Mouse (Mus musculus) right cerebral cortex, postnatal 36 days (tissue): ENCODE results near the gene Ankib1.
"Not testable (repeated sequence)": the region's sequence is repeated elsewhere in the genome, so short reads cannot be mapped to it uniquely, and the experiment has no call there.

Experiments used
- DNase-seq, 2 experiments: peaks; one replicate each; pipeline ENCODE4 v3.0.0; 2022; ENCODE audit warnings: low spot score in 2 of 2, mixed read lengths in 1 of 2

The Ankib1 gene

GRCm38 (mm10) chr5:3802433-3803291, at the start of gene Ankib1, which contains the start of gene Krit1:
Ankib1 (minus strand) TSS chr5:3802925.
Krit1 (plus strand) TSS chr5:3803184.
- peak; percentile 85 for DNase-seq

DNA sequence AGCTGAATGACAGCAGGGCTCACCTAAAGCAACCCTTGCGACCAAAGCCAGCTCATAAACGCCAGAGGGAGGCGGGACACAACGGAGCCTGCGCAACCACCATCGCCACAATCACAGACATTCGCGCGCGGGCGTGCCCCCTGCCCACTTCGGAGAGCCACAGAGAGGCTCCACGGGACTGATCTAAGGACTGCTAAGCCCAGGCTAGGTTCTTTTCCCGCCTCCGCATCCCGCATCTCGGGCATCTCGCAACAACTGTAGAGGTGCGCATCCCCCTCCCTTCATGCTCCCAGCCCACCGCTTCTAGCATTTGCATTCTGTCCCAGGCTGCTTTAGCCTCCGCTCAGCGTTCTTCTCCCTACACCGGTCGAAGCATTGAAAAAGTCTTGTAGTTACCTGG, 42.3 kb upstream of the Ankib1 start, which contains the start of gene Lrrd1:
TSS of gene Lrrd1 (plus strand) at position 148 of the 400 bp plus-strand sequence.
- no peak for DNase-seq

DNA sequence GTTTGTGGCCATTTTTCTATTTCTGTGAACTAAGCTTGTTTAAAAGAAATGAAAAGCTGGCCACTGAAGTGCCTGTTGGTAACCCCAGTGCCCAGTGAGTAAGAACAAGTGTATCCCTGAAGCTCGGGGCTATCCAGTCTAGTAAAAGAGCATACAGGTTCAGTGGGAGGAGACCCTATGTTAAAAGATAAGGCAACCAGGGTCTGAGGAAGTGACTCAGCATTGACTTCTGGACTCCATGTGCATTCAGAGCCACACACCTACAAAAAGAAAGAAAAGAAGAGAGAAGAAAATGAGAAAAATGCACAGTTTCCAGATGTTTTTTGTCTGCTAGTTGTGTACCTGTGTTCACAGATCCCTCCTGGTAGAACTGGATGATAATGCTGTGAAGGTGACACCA, 31.4 kb upstream of the Ankib1 start:
- DNase-seq: no peak

DNA sequence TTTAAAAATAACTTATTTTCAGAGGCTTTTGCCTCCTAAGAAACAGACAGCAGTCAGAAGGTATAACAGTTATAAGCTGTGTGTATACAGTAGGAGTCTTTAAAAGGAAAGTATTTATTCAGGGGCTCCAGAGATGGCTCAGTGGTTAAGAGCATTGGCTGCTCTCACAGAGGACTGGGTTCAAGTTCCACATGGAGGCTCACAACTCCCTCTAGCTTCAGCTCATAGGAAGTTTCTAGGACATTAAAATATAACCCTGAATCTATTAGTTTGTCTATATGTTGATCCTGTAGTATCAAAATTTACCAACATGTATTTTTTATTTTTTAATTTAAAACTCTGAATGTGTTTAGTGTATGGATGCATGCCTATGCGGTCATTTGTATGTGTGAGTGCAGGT, 5.7 kb upstream of the Ankib1 start:
- DNase-seq: no peak

GRCm38 (mm10) chr5:3803292-3804165, 804 bp upstream of the Ankib1 start:
- no peak for DNase-seq

GRCm38 (mm10) chr5:3801672-3802432, 873 bp downstream of the Ankib1 start:
- peak in 1 of 2 experiments; percentile 7 for DNase-seq

GRCm38 (mm10) chr5:3800881-3801280, 1.8 kb downstream of the Ankib1 start:
- DNase-seq: no peak

GRCm38 (mm10) chr5:3800041-3800440, 2.7 kb downstream of the Ankib1 start:
- DNase-seq: no peak

DNA sequence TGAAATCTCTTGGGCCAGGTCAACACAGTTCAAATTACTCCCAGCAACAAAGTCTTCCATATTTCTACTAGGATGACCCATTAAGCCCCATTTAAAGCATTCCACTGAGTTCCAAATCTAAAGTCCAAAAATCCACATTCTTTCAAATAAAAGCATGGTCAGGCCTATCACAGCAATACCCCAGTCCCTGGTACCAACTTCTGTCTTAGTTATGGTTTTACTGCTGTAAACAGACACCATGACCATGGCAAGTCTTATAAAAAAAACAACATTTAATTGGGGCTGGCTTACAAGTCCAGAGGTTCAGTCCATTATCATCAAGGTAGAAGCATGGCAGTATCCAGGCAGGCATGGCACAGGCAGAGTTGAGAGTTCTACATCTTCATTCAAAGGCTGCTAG, 4.1 kb downstream of the Ankib1 start:
- DNase-seq: not testable (repeated sequence)

GRCm38 (mm10) chr5:3797101-3797500, 5.6 kb downstream of the Ankib1 start:
- not testable (repeated sequence) for DNase-seq

DNA sequence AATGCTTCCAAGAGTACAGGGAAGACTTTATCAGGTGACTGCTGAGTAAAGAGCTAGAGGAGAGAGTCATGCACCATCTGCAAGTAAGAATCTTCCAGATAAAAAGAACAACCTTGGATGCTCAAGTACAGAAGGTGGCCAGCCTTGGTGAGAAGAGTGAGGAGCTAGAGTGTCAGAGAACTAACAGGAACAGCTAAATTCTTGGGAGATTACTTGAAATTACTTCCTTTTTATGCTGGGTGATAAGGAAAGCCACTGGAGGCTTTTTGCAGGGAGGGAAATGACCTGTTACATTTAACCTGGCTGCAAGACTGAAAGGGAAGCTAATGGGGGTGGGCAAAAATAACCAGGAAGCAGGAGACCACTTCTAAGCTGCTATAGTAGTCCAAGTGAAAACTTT, 11.7 kb downstream of the Ankib1 start:
- no peak for DNase-seq

DNA sequence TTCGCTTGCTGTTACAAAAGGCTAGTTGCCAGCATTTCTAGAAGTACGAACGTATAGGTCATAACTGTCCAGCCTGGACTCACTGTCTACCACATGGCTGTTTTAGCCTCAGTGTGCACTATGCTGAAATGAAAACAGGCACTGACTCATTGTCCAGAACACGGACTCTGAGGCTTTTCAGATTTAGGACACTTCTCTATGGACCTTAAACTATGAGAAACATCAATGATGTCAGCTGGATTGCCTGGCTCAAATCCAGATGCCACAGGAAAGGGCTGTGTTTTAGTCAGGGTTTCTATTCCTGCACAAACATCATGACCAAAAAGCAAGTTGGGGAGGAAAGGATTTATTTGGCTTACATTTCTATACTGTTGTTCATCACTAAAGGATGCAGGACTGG, 15.2 kb downstream of the Ankib1 start:
- DNase-seq: no peak

GRCm38 (mm10) chr5:3784751-3785496, 17.8 kb downstream of the Ankib1 start:
- no peak for DNase-seq

GRCm38 (mm10) chr5:3783947-3784681, 18.6 kb downstream of the Ankib1 start:
- no peak for DNase-seq

DNA sequence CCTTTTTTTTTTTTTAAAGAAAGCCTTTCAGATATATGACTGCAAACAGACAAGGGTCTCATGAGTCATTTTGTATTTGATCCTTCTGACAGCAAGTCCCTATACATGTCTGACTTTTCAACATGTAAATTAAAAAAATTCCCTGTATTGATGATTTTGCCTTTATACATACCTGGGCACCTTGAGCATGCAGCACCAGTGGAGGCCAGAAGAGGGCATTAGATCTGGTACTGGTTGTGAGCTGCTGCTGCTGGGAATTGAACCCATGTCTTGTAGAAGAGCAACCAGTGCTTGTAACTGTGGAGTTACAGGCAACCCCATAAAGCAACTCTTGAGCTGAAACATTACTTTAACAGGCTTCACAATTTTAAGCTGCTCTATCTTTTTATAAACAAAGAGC, 20.1 kb downstream of the Ankib1 start:
- no peak for DNase-seq

DNA sequence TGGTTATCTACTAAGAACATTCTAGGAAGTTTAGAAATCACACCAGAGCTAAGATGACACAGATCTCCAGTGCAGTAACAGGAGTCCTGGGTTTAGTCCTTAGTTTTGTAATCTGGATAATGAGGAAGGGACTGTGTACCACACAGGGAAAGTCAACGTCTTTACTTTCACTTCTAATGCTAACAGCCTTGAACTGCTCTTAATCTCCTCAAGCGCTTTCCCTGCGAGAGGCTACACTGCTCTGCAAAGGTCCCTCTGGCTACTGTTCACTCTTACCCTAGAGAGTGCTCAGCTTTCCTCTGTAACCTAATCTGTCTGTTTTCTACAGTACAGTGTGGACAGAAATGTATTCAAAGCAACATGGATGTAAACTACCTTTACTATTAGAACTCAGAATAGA, 30.7 kb downstream of the Ankib1 start:
- no peak for DNase-seq

DNA sequence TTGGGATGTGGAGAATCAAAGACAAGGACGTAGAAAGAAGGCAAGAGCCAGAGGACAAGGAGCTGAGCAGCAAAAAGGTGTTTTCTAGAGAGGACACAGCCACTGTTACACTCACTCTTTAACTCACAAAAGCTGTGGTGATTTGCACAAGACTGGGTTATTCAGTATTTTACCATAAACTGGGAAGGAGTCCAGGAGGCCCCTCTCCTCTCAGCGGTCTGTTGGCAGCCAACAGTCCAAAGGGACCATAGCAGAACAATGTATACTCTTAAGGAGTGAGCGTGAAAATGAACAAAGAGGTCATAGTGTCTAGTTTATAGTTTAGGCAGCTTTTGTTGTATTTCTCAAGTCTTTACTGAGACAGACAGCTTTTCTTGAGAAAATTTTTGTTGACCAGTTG, 31.2 kb downstream of the Ankib1 start:
- no peak for DNase-seq

GRCm38 (mm10) chr5:3750536-3750935, 52.2 kb downstream of the Ankib1 start:
- not testable (repeated sequence) for DNase-seq

GRCm38 (mm10) chr5:3732846-3733245, 69.9 kb downstream of the Ankib1 start:
- DNase-seq: not testable (repeated sequence)

GRCm38 (mm10) chr5:3728820-3729219, 73.9 kb downstream of the Ankib1 start:
- DNase-seq: no peak
